Mouse (Mus musculus): ENCODE measurements around the gene Sorcs3. TPM values are rescaled to one million over a fixed set of nuclear protein-coding genes. Genes with fewer than 3 reads are reported as not detected.

Sorcs3 gene
- polyA plus RNA-seq, 1 experiment from 2014 or later: 0.05 TPM

DNA sequence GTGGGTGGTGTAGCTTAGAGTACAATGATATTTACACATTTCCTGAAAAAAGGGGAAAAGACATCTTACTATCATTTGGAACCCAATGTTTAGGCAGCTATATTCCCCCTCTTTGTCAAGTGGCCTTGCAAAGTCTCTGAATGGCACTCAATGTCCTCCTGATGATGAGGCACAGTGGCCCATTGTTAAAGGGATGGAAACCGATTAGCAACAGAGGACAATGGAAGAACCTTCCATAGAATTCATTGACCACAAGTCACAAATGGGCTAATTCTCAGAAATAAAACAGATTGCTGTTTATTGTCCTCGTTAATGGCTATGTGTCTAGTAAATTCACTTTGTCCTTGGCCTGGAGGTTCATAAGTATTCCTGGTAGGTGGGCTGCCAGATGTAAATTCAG lies 565.7 kb downstream of the Sorcs3 start:
- DNase-seq (ENCODE audit: low read depth, low spot score): no peak
- TF ChIP-seq CTCF (IDR thresholded peaks at IDR 0.05): no peak
- in situ Hi-C loops (cut with MboI; ENCODE audit: low pct_unique_long_range_greater_than_20kb): no loop called here
- H3K27me3 ChIP-seq: no peaks in the 10 kb centered on the region
- ChIA-PET POLR2A (no interaction called here), CTCF (no interaction called here)
- no peak for ATAC-seq

DNA sequence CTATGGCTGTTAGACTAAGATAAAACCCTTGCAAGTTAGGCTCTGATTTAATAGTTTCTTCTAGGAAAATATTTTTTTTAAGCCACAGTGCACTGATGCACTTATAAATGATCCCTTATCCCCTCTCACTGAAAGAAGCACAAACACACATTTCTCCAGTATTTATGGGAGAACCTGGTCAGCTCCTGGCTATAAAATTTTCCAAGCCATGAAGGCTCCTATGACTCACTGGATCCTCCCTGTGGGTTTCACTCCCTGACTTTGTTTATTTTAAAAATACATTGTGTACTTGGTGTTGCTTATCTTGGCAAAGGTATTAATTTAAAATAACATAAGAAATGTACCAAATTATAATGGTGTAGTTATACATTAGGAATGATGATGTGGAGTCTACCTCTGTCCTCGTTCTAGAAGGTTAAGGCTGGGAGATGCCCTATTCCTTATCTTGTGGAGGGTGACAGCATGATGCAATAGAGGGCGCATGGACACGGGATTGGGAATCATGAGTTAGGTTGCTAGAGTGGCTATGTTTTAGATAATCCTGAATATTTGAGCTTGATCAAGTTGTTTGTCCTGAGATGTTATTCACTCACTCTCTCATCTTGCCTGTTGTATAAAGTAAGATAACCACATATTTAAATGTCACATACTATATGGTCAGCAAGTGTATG lies 573.4 kb downstream of the Sorcs3 start:
- ATAC-seq: peak; percentile 63
- no peak for TF ChIP-seq CTCF (IDR thresholded peaks at IDR 0.05)
- H3K27me3 ChIP-seq: no peaks in the 10 kb centered on the region
- POLR2A ChIA-PET: interaction anchor here (0.6 kb wide), 1 partner anchor 26 kb away, joined by 5 read pairs; no protein-coding TSS in a partner anchor
- DNase-seq (ENCODE audit: low read depth, low spot score): peak; percentile 20
- CTCF ChIA-PET: no interaction called here
- in situ Hi-C loops (cut with MboI; ENCODE audit: low pct_unique_long_range_greater_than_20kb): no loop called here

DNA sequence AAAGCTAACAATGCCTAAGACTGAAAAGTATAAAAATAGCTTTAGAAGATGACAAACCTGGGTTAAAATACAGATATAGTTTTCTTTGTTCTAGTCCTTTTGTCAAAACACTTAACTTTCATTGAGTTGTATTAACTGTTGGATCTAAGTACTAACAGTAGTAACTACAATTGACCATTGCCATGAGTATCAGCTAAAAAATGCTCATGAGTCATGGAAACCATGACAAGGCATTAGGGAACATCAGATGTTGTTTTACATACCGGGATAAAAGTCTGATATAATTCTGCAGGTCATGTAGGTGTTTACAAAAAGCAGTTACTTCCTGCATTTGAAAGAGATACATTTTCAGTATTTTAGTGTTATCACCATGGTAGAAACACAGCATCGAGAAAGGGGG lies 575.0 kb downstream of the Sorcs3 start:
- H3K27me3 ChIP-seq: no peaks in the 10 kb centered on the region
- DNase-seq (ENCODE audit: low read depth, low spot score) (no peak), ATAC-seq (no peak)
- ChIA-PET POLR2A (interaction anchor here (0.7 kb wide), 1 partner anchor 100 kb away, joined by 3 read pairs; no protein-coding TSS in a partner anchor), CTCF (interaction anchor here (0.9 kb wide), 1 partner anchor 430 kb away, joined by 3 read pairs; no protein-coding TSS in a partner anchor)
- no peak for TF ChIP-seq CTCF (IDR thresholded peaks at IDR 0.05)
- in situ Hi-C loops (cut with MboI; ENCODE audit: low pct_unique_long_range_greater_than_20kb): no loop called here

DNA sequence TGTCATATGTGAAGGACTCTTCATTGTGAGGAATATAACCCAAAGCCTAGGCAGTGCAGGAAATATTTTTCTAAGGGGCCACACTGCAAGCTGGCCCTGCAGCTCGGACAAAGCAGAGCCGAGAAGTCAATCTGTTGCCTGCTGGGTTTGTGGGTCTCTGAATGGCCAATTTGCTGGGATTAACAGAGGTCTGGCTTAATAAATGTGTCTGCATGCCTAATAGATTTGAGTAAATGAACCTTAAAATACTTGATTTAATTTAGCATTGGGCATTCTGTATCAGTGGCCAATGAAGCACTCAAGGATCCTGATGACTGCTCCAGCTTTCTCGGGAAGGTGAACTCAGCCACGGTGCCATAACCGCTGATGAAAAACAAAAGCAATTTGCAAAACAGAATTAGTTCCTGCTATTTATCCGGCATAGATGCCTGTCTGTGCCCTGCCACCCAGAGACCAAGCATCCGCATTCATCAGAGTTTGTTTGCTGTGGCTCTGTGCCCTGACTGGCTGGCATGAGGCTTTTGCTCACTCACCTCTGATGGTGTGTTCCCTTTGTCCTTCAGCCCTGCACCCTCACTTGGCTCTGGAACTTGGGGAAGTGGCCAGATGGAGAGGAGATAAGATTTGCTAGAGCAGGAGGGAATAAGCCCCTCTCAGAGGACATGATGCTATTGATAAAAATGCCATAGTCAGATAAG lies 576.3 kb downstream of the Sorcs3 start:
- peak; percentile 83 for ATAC-seq
- ChIA-PET POLR2A (interaction anchor here (0.6 kb wide), 1 partner anchor 54 kb away, joined by 4 read pairs; no protein-coding TSS in a partner anchor), CTCF (no interaction called here)
- H3K27me3 ChIP-seq: no peaks in the 10 kb centered on the region
- in situ Hi-C loops (cut with MboI; ENCODE audit: low pct_unique_long_range_greater_than_20kb): no loop called here
- no peak for TF ChIP-seq CTCF (IDR thresholded peaks at IDR 0.05)
- DNase-seq (ENCODE audit: low read depth, low spot score): peak; percentile 39

DNA sequence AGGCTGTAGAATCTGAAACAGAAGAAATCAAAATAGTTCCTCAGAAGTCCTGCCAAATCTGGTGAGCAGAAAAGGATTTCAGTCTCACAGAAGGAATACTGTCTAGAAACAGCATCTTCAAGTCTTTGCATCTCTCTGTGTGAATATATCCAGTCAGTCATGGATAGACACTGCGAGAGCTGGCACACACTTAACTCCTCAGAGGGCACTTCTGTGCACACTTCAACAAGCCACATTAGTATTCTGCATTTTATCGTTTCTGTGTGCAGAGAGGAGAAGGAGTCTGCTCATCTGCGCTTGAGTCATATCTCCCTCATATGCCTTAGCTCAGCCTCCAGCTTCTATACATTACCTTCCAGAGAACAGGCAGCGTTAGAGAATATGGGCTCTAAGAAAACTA lies 581.4 kb downstream of the Sorcs3 start:
- POLR2A ChIA-PET: no interaction called here
- H3K27me3 ChIP-seq: no peaks in the 10 kb centered on the region
- no peak for TF ChIP-seq CTCF (IDR thresholded peaks at IDR 0.05)
- CTCF ChIA-PET: interaction anchor here (1.4 kb wide), 1 partner anchor 14 kb away, joined by 3 read pairs; no protein-coding TSS in a partner anchor
- no peak for DNase-seq (ENCODE audit: low read depth, low spot score)
- in situ Hi-C loops (cut with MboI; ENCODE audit: low pct_unique_long_range_greater_than_20kb): no loop called here
- no peak for ATAC-seq

DNA sequence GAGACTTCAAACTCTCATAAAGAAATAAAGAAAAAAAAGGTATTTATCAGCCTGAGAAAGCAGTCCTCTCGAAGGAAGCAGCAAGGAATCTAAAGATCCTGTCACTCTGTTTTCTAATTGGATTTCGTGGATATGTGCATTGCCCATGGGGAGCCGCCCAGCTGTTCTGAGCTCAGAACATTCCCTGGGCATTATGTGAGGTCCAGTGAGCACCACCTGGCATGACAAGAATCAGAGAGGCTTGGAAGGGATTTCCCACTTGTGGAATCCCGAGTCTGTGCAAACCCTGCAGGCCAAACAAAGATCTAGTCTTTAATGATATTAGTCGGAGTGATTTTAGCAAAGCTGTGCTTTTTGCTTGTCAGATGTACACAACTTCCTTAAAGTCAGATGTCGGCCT lies 598.7 kb downstream of the Sorcs3 start:
- POLR2A ChIA-PET: interaction anchor here (0.5 kb wide), 1 partner anchor 26 kb away, joined by 5 read pairs; no protein-coding TSS in a partner anchor
- no peak for TF ChIP-seq CTCF (IDR thresholded peaks at IDR 0.05)
- CTCF ChIA-PET: no interaction called here
- ATAC-seq: peak; percentile 69
- no peak for DNase-seq (ENCODE audit: low read depth, low spot score)
- no peaks in the 10 kb centered on the region for H3K27me3 ChIP-seq
- in situ Hi-C loops (cut with MboI; ENCODE audit: low pct_unique_long_range_greater_than_20kb): no loop called here

DNA sequence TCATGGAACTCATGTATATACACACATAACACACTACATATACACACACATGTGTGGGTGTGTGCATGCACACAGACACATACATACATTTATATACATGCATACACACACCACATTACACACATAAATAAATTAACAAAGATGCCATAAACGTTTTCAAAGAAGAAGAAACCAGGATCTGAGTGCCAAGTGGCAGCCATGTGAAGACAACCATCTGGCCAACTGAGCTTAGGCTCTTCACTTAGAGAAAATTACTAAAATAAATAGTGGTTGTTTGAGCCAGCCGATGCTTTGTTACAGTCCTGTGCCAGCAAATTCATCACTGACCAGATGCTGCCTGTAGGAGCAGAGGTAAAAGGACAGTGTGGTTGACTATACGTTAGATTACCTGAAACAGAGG lies 605.7 kb downstream of the Sorcs3 start:
- ATAC-seq (no peak), DNase-seq (ENCODE audit: low read depth, low spot score) (no peak)
- in situ Hi-C loops (cut with MboI; ENCODE audit: low pct_unique_long_range_greater_than_20kb): no loop called here
- TF ChIP-seq CTCF (IDR thresholded peaks at IDR 0.05): no peak
- no peaks in the 10 kb centered on the region for H3K27me3 ChIP-seq
- POLR2A ChIA-PET: no interaction called here
- CTCF ChIA-PET: interaction anchor here (1.3 kb wide), 1 partner anchor 21 kb away, joined by 3 read pairs; no protein-coding TSS in a partner anchor

DNA sequence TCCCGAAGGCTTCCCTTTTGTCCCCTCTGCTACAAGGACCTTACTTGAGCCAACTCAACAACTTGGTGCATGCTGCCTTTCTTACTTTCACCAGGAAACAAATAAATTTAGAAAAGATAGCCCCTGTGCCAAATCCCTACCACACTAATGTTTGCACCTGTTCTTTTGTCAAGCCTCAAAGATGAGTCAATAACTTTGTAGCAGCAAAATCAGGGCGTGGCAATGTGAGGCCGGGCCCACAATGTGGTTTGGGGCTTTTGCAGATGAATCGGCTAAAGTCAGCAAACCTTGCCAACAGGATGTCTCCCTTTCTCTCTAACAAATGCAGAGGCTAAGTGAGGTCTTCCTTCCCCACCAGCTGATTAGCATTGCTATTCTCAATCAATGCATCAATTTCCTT lies 608.0 kb downstream of the Sorcs3 start:
- no peak for DNase-seq (ENCODE audit: low read depth, low spot score)
- ChIA-PET POLR2A (interaction anchor here (0.5 kb wide), 1 partner anchor 353 kb away, joined by 3 read pairs; no protein-coding TSS in a partner anchor), CTCF (no interaction called here)
- in situ Hi-C loops (cut with MboI; ENCODE audit: low pct_unique_long_range_greater_than_20kb): no loop called here
- TF ChIP-seq CTCF (IDR thresholded peaks at IDR 0.05): no peak
- no peak for ATAC-seq
- no peaks in the 10 kb centered on the region for H3K27me3 ChIP-seq

DNA sequence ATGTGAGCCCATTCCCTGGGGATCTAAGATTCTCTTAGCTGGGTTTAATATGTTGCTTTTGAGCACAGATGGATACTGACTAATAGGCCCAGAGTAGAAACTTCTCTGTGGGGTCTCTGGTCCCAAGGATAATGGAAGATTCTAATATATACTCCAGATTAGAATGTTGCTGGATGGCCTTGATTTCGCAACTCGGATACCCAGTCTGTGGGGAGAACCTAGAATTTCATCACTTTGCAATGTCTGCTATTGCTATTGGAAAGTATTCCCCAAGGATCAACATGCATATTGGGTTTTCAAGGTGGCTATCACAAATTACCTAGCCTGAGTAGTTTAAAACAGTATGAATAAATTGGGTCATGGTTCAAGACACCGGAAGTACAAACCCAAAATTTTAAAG lies 609.2 kb downstream of the Sorcs3 start:
- CTCF ChIA-PET: interaction anchor here (1.4 kb wide), 1 partner anchor 13 kb away, joined by 3 read pairs; no protein-coding TSS in a partner anchor
- DNase-seq (ENCODE audit: low read depth, low spot score): no peak
- ATAC-seq: no peak
- in situ Hi-C loops (cut with MboI; ENCODE audit: low pct_unique_long_range_greater_than_20kb): no loop called here
- TF ChIP-seq CTCF (IDR thresholded peaks at IDR 0.05): no peak
- POLR2A ChIA-PET: interaction anchor here (0.7 kb wide), 1 partner anchor 315 kb away, joined by 3 read pairs; no protein-coding TSS in a partner anchor
- no peaks in the 10 kb centered on the region for H3K27me3 ChIP-seq

DNA sequence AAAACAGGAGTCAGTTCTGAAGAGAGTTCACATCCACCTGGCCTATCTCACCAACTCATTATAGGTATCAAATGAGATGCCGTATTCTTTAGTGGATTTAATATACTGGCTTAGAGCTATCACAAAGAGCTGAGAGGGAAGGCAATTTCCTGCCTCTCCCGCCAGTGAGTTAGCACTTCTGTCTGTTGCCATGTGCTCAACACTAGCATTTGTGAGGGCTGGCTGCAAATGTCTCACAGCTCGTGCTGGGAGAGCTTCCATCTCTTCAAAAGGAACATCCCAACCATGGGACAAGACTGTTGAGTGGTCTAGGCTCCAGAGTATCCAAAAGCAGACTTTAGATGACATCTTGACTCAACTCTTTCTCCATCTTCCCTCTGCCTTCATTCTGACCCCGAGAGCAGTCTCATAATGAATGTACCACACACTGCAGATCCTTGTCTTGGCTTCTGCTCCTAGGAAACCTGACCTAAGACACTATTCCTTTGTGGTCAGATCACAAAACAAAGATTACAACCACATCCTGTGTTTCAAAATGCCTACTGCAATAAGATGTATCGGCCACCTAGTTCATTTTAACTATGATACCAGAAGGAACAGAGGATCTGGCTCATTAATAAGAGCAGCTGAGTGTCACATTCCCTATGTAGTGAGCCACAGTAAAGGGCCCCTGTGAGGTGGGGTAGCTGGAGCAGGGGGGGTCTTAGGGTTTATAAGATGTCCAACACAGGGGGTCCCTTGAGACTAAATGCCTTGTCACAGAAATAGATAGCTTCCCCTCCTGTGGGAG lies 614.9 kb downstream of the Sorcs3 start:
- in situ Hi-C loops (cut with MboI; ENCODE audit: low pct_unique_long_range_greater_than_20kb): no loop called here
- ChIA-PET CTCF (interaction anchor here (1.4 kb wide), 1 partner anchor 14 kb away, joined by 3 read pairs; no protein-coding TSS in a partner anchor), POLR2A (no interaction called here)
- no peak for ATAC-seq
- no peak for DNase-seq (ENCODE audit: low read depth, low spot score)
- no peaks in the 10 kb centered on the region for H3K27me3 ChIP-seq
- TF ChIP-seq CTCF (IDR thresholded peaks at IDR 0.05): no peak
